Mouse (Mus musculus): ENCODE results near the gene Erc2.

DNA sequence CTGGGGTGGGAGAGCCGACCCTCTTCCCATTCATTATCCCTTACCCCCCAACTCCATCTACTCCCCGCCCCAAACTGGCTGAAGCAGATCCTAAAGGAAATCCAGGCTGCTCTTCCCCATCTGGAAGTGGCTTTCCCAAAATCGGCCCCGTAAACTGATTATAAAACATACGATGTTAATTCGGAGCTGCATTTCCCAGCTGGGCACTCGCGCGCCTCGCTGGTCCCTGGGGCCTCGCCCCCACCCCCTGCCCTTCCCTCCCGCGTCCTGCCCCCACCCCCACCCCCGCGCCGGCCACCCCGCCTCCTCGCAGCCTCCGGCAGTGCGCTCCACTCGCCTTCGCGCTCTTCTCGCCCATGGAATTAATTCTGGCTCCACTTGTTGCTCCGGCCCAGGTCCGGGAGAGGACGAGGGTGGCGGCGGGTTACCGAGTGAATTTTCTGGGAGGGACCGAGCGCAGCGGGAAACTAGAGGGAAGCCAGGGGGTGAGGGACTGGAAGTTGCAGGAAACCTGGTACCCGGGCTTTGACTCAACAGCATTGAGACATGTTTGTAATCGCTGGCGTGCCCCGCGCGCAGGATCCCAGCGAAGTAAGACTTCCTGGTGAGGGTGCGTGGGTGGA is 888.9 kb downstream of the Erc2 start:
- no peak for TF ChIP-seq HCFC1 (IDR thresholded peaks at IDR 0.05; ENCODE audit: low read depth, low read length)
- no peak for TF ChIP-seq POLR2A (IDR thresholded peaks at IDR 0.05; ENCODE audit: low read depth, low read length)
- no peak for TF ChIP-seq NELFE (IDR thresholded peaks at IDR 0.05; ENCODE audit: low read depth, low read length)
- no peak for TF ChIP-seq ELF1 (IDR thresholded peaks at IDR 0.05; ENCODE audit: low read depth, low read length)
- TF ChIP-seq MAX (IDR thresholded peaks at IDR 0.05; ENCODE audit: low read length): no peak
- no peak for TF ChIP-seq CHD1 (IDR thresholded peaks at IDR 0.05; ENCODE audit: low read depth, low read length)
- TF ChIP-seq CTCF (conservative IDR thresholded peaks at IDR 0.05 in 1 of 2, IDR thresholded peaks at IDR 0.05 in 1 of 2; ENCODE audit: low read depth in 2 of 2, low read length in 2 of 2): no peak
- no peak for TF ChIP-seq RAD21 (IDR thresholded peaks at IDR 0.05; ENCODE audit: low read depth, low read length)

Data from CH12.LX (cell line).